Mouse (Mus musculus): ENCODE measurements around the gene Gsc.

The Gsc gene

DNA sequence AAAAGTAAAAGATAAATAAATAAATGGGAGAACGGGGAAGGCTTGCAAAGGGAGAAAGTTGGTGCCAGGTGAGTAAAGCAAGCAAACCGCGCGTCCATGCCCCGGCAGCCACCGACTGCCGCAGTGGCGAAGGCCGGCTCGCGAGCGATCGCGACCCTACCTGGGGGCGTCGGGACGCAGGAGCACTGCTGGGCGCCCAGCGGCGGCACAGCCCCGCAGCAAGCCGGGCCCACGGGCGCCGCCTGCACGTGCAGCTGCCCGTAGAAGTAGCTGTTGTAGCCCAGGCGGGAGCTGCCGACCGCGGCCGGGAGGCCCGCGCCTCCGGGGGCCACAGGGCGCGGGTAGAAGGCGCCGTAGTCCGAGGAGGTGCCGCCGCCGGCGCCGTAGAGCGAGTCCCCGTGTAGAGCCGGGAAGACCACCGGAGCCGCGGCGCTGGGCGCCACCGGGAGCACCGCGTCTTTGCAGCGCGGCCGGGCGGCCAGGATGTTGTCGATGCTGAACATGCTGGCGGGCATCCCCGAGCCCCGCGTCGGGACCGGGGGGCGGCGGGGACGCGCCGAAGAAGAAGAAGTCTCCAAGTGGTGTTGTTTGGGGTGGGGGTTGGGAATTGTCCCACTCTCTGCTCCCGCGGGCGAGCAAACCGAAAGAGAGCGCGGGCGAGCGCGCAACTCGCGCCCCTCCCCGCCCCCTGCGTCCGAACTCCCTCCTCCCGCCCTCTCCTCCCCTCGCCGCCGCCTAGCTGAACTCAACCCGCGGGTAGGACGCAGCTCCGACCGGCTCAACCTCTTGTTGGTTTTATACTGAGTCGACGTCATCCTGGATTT is at the start of gene Gsc:
TSS of gene Gsc (minus strand) at position 730 of the 824 bp plus-strand sequence.
- ATAC-seq (ENCODE audit: low TSS enrichment), result no peak

DNA sequence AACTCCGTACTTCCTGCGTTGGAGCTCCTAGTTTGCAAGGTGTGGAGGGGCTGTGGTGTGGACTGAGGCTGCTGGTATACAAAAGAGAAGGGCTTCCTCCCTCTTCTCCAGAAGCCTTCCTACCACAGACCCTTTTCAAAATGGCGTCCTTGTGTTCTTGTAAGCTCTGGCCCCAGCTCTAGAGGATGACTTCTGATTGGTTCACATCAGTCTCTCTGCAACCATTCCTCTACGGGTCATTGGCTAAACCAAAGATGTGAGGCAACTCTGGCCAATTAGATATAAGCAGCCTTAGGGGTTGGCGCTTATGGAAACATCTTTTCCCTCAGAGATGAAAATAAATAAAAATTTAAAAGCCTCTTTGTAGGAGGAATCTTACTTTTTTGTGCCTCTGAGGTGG is 46.6 kb upstream of the Gsc start:
- no peak for ATAC-seq (ENCODE audit: low TSS enrichment)

DNA sequence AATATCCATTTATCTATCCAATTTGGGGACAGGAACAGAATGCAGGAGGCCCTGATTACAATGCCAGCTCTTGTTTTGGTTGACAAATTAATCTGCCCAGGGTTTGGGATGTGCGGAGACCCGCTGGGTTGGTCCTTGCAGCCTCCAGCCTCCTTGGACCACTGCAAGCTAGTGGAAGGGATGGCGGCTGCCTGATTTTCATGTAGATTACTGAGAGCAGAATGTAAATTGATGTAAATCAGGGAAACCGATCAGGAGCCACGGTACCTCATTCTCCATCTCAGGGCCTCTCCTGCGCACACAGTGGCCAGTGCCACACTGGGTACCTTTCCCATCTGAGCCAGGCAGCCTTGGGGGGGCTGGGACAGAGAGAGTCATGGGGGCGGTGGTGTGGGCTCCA is 34.8 kb upstream of the Gsc start:
- no peak for ATAC-seq (ENCODE audit: low TSS enrichment)

DNA sequence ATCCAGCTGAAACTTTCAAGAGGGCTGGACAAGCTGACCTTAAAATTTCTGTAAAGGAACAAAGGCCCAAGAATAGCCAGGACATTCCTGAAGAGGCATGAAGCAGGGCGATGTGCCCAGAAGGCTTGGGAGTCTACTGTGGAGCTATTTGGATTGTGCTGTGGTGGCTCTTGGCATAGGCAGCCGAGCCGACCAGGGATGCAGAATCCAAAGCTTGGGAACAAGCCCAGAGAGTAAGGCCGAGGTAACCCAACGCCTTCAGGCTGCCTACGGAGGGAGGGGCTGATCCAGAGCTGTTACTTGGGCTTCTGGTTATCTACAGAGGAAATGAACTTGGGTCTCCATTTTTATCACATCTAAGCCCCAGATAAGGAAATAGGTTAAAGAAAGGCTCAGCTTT is 18.9 kb upstream of the Gsc start:
- ATAC-seq (ENCODE audit: low TSS enrichment), result no peak

DNA sequence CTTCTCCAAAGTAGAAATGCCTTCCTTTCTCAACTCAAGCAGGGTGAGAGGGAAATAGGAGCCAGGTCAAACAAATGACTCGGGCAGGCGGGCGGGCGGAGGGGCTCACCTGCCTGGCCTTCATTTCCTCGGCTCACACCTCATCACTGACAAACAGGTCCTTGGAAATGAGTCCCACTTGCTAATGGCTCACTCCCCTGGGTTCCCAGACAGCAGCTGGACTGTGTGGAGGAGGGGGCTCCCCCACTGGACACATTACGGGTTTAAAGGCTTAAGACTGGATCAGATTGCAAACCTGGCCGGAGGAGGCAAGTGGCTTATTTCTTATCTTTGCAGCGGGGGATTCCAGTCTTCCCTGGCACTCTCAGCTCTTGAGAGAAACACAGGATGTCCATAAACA is 13.1 kb upstream of the Gsc start:
- ATAC-seq (ENCODE audit: low TSS enrichment), result no peak

DNA sequence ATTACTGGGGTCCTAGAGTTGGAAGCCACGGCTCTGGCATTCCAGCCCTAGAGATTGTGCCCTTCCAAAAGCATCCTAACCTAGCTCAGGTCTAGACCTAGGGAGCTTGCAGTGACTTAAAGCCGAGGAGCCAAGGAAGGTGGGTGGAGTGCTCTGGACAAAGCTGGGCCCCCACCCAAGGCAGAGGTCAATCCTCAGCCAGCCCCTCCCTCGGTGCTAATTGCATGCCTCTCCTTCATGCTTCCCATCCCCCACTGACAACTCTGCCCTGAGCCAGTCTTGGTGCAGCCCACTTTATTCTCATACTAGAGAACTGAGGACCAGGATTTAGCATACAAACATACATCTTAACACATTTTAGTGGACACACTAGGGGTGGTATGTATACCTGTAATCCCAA is 12.0 kb upstream of the Gsc start:
- ATAC-seq (ENCODE audit: low TSS enrichment), result no peak

DNA sequence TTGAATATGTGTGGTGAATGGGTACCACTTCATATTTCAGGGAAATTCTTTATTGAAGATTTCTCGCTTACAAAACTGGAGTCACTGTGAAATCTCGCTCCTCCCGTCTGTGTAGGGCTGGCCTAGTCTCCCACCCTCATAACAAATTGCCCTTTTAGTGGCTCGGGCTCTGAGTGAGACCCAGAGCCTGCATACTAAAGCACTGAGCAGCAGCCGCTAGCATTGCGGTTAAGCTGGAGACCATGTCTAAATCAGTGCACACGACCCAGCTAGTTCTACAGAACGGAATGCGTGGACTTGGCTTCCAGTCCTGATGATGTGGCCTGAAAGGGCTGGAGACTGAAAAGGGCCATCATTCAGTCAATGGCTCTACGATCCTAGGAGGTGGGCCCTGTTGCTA is 7.9 kb upstream of the Gsc start:
- ATAC-seq (ENCODE audit: low TSS enrichment), result no peak

DNA sequence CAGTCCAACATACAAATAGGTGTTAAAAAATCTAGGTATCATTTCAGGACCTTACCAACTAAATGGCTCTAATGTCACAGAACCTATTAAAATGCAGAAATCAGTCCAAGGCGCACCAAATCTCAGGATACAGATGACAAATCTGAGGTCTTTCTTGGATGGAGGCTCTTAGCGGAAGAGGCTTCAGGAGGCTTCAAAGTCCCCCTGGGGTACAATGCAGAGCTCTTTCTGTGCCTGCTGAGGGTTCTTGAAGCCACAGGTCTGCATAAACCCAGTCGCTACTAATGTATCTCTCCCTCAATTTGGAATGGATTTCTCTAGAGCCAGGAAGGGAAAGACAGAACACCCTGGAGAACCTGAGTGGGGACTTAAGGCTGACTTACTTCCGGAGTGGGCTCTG is 5.1 kb upstream of the Gsc start:
- ATAC-seq (ENCODE audit: low TSS enrichment), result no peak

DNA sequence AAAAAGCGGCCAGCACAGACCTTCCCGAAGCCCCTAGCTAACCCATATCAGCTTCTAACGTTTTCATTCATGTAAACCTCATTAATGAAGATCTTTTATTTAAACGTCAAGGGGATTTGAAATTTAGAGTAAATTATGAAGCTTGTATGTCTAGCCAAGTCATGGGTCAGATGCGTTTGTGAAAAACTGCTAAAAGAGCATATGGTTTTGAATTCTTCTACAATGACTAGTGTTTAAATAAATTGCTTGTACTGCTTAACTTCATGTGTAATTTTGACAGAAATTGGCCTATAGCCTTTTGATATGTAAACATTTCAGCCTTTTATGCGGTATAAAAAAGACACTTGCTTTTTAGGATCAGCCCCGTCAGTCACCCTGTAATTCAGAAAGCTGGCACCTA is 4.4 kb upstream of the Gsc start:
- no peak for ATAC-seq (ENCODE audit: low TSS enrichment)

DNA sequence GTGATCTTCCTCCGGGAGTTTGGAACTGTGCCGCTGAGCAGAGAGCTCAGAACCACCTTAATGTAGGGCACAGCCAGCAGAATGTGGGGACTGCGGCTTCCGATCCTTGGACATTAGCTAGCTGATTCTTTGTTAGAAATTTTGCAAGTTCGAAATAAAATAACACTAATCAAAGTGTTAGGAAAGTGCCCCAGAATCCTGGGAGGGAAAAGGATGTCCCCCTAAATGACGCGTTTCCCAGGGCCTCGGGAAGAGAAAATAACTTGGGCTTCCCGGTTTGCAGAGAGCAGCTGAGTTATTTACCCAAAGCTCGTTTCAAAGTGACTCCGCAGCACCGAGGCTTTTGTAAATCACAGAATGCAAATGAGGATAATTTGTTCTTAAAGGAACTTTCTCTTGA is 3.9 kb upstream of the Gsc start:
- ATAC-seq (ENCODE audit: low TSS enrichment), result no peak

DNA sequence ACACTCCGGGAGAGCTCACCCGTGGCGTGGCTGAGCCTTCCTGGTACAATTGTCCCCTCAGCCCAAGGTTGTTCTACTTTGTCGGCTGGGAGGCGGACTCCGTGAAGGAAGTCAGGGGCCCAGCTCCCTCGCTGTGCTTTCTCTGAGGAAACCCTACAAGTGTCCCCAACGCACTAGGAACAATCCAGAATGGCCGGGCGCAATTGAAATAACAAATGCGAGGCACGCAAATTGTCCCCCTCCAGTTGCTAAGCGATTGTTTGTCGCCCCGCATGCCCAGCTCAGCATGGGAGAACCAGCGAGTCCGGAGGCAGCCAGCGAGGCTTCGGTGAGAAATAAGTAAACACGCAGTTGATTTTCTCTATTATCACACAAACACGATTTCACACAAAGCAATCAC is 2.8 kb upstream of the Gsc start:
- no peak for ATAC-seq (ENCODE audit: low TSS enrichment)

DNA sequence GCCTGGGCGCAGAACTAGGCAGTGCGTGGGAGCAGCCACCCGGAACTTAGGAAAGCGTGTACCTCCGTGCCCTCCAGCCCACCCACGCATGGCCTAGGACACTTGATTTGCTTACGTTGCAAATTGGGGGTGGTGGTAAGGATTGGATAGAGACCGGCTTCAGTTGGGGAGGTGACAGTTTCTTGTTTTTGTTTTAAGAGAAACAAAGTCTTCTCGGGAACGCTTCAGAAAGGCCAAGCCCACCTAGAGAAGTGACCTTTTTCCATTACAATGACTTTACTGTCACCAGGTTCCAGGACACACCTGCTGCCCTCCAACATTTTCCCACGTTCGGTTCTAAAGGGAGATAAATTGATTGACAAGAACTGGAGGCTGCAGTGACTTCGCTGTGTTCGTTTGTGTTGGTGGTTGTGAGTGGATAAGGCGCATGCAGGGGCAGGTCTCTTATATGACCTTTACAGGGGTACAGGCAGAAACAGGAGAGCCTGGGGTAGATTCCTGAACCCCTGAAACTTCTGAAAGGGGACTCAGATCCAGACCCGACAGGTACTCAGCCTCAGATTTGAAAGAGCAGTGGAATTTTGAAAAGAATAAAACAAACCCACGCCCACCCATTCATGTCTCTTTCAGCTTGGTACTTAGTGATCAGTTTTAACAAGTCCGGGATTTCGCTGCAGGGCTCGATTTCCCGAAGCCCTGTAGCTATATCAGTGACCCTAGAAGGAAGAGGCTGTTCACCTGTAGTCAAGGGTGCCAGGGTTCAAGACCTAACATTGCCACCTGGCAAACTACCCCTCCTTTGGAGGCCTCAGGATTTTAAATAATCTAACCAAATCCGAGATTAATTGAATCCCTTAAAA is 2.0 kb upstream of the Gsc start:
- ATAC-seq (ENCODE audit: low TSS enrichment), result no peak

DNA sequence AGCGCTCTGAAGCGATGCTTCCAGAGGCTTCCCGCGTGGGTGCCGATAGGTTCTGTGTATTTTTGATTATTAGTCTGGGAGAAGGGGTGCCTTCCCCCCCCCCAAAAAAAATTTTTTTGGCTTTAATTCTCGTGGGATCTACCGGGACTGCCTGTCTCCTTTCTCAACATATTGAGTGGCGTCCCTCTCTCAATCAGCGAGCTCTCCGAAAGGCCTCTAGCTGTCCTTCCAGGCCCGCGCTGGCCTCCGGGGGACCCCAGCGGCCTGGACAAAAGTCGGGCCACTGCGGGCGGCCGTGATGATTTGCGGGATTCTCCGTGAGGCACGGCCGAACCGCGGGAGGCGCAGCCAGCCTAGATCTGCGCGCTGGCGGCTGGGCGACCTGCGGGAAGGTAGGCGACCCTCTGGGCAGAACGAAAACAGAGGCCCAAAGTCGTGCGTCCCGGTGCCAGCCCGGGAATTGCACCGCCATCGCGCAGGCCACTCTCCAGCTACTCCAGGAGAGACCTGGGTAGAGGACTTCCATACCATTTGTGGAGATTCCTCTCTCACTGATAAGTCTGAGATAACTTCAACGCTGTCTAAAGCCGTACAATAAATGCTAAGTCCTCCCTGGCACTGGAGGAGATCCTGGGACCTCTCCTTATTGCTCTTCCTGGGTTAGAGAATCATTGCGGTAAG is 1.2 kb upstream of the Gsc start:
- no peak for ATAC-seq (ENCODE audit: low TSS enrichment)

DNA sequence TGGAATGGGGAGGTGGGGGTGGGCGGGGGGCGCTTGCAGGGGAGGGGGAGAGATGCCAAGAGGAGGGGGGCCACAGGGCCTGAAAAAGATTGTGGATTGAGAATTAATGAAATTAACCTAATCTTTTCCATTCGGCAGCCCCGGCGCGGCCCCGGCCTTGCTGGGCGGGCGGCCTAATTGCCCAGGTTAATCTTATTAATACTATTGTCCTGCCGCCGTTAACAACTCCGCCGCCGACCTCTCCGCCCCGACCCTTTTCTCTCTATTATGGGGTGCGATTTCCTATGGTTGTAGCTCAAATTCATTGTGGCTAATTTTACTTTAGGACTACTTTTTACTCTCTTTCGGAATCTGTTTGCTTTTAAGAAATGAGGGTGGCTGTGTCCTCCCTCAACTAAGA is 362 bp upstream of the Gsc start:
- no peak for ATAC-seq (ENCODE audit: low TSS enrichment)

DNA sequence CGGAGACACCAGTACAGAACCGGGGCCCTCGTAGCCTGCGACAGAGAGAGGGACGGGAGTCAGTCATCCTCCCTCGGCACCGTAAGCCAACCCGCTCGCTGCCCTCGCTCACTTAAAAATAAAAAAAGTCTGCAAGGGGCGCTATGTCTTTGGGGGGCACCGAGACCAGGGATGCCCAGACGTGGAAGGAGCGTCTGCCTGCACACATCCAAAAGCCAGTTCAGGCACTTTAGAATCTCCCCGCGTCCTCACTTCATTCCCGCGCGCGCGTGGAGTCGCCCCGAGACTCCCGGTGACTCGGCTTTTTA is 958 bp downstream of the Gsc start:
- no peak for ATAC-seq (ENCODE audit: low TSS enrichment)

DNA sequence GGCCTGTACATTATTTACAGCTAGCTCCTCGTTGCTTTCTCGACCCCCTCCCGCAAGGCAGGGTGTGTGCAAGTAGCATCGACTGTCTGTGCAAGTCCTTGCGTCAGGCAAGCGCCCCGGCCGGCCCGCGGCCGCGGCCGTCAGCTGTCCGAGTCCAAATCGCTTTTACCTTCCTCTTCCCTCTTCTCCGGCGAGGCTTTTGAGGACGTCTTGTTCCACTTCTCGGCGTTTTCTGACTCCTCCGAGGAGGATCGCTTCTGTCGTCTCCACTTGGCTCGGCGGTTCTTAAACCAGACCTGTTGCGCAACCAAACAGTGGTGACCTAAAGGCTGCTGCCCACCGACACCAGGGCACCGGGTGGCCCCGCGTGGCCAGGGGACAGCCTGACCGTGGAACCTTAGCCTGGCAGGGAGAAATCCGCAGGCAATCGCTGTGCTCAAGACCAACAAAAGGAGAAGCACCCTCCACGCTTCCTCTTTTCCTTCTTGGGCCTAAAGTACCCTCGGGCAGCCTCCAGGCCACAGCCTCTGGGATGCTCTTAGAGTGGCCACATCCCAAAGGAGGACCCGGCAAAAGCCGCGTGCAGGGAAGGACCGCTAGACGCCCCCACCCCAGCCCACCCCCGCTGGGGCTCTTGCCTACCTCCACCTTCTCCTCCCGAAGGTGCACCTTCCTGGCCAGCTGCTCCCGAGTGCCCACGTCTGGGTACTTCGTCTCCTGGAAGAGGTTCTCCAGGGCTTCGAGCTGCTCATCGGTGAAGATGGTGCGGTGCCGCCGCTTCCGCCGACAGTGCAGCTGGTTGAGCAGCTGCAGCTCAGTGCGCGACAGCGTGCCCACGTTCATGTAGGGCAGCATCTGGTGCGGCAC is 1.5 kb downstream of the Gsc start:
- ATAC-seq (ENCODE audit: low TSS enrichment), result no peak

DNA sequence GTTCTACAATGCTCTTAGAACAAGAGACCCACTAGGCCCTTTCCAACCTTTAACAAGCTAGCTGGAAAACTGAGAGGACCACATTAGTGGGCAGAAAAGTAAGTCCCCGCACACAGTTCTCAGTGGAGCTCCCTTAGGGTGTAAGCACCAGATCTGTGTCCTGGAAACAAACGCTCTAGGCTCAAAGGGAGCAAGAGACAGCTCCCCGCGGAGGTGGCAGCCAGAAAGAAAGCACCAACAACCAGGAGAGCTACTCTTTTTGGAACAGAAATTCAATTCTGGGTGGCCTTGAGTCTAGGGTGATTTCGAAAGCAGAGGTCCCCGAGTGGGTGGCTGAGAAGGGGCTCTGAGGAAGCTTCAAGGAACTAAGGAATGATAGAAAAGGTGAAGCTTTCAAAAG is 2.5 kb downstream of the Gsc start:
- ATAC-seq (ENCODE audit: low TSS enrichment), result no peak

DNA sequence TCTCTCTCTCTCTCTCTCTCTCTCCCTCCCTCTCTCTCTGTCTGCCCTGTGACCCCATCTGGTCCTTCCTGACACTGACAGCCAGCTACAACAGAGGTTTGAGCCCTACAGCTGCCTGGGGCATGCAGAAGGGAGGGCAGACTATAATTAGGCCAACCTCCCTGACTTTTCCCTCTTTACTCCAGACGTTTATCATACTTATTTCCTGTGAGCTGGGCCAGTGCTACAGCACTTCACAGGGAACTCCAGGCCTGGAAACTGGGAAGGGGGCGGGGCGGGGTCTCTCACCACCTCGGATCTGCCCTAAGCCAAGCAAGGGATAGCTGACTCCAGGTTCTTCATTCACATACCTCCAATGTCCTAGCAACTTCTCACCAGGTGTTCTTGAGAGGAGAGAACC is 4.3 kb downstream of the Gsc start:
- ATAC-seq (ENCODE audit: low TSS enrichment), result no peak

DNA sequence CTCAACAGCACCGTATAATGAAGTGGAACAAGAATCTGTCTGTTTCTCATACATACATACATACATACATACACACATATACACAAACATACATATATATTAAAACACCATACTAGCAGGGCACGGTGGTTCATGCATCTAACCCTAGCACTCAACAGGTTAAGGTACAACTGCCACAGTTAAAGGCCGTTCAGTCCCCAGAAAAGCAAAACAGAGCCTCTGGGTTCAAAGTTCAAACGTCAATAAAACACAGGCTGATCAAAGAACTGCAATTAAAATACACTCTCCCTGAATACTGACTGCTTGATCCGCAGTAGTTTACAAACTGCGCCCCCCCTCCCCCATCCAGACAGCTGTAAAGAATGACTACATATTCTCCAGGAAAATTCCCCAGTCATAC is 5.8 kb downstream of the Gsc start:
- ATAC-seq (ENCODE audit: low TSS enrichment), result no peak

DNA sequence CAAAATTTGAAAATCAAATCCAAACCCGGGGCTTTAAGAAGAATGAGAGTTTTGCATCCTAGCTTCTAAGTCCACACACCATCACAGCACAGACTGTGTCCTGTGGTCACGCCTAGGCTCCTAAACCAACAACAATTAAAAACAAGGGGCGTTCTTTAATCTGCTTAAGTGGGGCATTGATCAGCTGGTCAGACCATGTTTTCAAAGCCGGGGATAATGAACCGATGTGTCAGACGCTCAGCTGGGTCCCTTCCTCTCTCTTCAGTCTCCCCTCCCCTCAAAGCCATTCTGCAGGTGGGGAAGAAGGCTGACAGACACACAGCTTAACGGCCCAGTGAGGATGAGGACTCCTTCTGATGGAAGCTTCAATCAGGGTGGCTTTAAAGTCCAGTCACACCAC is 6.2 kb downstream of the Gsc start:
- ATAC-seq (ENCODE audit: low TSS enrichment), result no peak

DNA sequence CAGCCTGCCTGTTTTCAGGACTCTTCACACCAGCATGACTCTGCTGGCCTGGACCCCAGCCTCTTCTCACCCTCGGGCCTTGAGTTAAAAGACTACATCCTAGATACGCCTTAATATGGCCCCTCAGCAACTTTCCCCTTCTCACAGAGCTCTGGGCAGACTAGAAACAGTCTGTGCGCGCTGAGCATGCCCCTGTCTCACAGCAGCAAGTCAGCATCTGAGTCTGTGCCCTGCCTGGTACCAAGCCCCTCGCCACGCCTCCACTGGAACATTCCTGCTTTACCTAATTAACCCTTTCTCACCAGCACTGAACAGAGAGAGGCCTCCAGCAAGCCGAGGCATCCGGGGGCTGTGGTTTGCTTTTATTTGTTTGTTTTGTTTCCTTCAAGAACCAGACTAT is 11.8 kb downstream of the Gsc start:
- no peak for ATAC-seq (ENCODE audit: low TSS enrichment)

DNA sequence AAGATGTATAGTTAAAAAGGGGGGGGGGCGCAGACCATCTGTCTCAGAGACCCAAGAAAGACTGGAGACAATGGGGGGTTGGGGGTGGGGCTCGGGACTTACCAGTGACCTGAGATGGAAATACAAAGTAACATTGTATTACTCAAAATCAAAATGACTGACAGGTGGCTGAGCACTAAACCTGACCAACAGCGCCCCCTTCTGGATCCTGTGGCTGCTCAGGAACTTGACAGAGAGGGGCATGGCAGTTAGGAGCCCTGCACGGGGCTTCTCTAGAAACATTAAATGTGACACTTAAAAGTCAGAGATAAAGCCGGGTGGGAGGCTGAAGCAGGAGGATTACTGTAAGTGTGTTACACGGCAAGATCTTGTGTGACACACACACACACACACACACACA is 13.8 kb downstream of the Gsc start:
- ATAC-seq (ENCODE audit: low TSS enrichment), result no peak
